Comparison of ENCODE assay signal across 9 mouse cellular contexts in genomic region chr16:86644912-86645312, GRCm38 (mm10).
DNase-seq lines count a peak whose midpoint lies in the region; ATAC-seq and TF ChIP-seq lines count a peak whose summit lies in the region.
"Had no signal": no experiment of that assay in that cellular context is flagged by ENCODE, and none has a peak within 500 bp of the region (broad histone marks: within the 10 kb centered on the region; RNA-seq: fewer than 3 reads in every experiment).

No protein-coding gene starts in this region.

- intact Hi-C loops in left cerebral cortex, postnatal 4 days (cut with DNase I) = loop anchor here (5.0 kb wide), 2 partner anchors 237 to 602 kb away; no protein-coding TSS in a partner anchor

- in situ Hi-C loops in Patski (cut with MboI; ENCODE audit: low pct_unique_long_range_greater_than_20kb) = loop anchor here (5.0 to 10.0 kb wide), 8 partner anchors 162 to 838 kb away; no protein-coding TSS in a partner anchor

- TF ChIP-seq CTCF in Patski (IDR thresholded peaks at IDR 0.05) = peak; percentile 74

- CTCF ChIA-PET in Patski (lab: Charles Lee) = interaction anchor here (0.7 to 2.6 kb wide), 9 partner anchors 125 to 842 kb away, joined by 3 to 32 read pairs (median 4); partner anchors contain the start of gene Adamts1

- ATAC-seq in Patski = peak; percentile 85
- no peak for ATAC-seq in embryonic facial prominence, embryonic 11.5 days (replicated peaks; ENCODE audit: insufficient number of reproducible peaks, low FRiP score, low TSS enrichment, low read depth)
- peak; percentile 82 for ATAC-seq in hematopoietic stem cell, adult 5-6 weeks (replicated peaks in 1 of 2; ENCODE audit: insufficient read depth in 1 of 2, low FRiP score in 2 of 2, low TSS enrichment in 1 of 2, low read depth in 1 of 2, poor library complexity in 2 of 2, severe bottlenecking in 2 of 2)
- ATAC-seq in midbrain, embryonic 16.5 days = peak; percentile 82

- no peaks in the 10 kb centered on the region for H3K4me1 ChIP-seq in embryonic facial prominence, embryonic 11.5 days (ENCODE audit: control insufficient read depth, insufficient read depth, low read length)
- H3K4me1 ChIP-seq in midbrain, embryonic 16.5 days (ENCODE audit: control insufficient read depth, insufficient read depth, low read length) = no peaks in the 10 kb centered on the region
- H3K4me1 ChIP-seq: liver, embryonic 15.5 days had no signal

- H3K27ac ChIP-seq in embryonic facial prominence, embryonic 11.5 days (replicated peaks; ENCODE audit: low read depth, low read length) = no peak overlapping the region
- no peak overlapping the region for H3K27ac ChIP-seq in midbrain, embryonic 16.5 days (ENCODE audit: low read length)
- H3K27ac ChIP-seq: liver, embryonic 15.5 days had no signal

- POLR2A ChIA-PET in Patski (lab: Charles Lee) = interaction anchor here (1.5 to 2.4 kb wide), 2 partner anchors 153 to 842 kb away, joined by 3 to 7 read pairs; partner anchors contain the start of gene Adamts1

- no peaks in the 10 kb centered on the region for H3K27me3 ChIP-seq in Patski
- no peaks in the 10 kb centered on the region for H3K27me3 ChIP-seq in embryonic facial prominence, embryonic 11.5 days (ENCODE audit: control insufficient read depth, insufficient read depth, low read length)
- H3K27me3 ChIP-seq in midbrain, embryonic 16.5 days (ENCODE audit: control insufficient read depth, insufficient read depth, low read depth, low read length) = no peaks in the 10 kb centered on the region
- H3K27me3 ChIP-seq: liver, embryonic 15.5 days had no signal

- no peak overlapping the region for H3K9ac ChIP-seq in embryonic facial prominence, embryonic 11.5 days (replicated peaks; ENCODE audit: low read length)
- no peak overlapping the region for H3K9ac ChIP-seq in midbrain, embryonic 16.5 days (ENCODE audit: low read depth, low read length)
- H3K9ac ChIP-seq: liver, embryonic 15.5 days had no signal

- H3K4me2 ChIP-seq in embryonic facial prominence, embryonic 11.5 days (ENCODE audit: low read depth, low read length) = no peak overlapping the region
- H3K4me2 ChIP-seq in midbrain, embryonic 16.5 days (ENCODE audit: low read length) = no peak overlapping the region
- H3K4me2 ChIP-seq: liver, embryonic 15.5 days had no signal

- 39% methylated on average over 2 of the region's 2 CpGs for WGBS in embryonic facial prominence, embryonic 11.5 days
- 59% methylated on average over 2 of the region's 2 CpGs for WGBS in midbrain, embryonic 16.5 days

- H3K9me3 ChIP-seq in embryonic facial prominence, embryonic 11.5 days (replicated peaks; ENCODE audit: control insufficient read depth, low read length) = no peaks in the 10 kb centered on the region
- H3K9me3 ChIP-seq in midbrain, embryonic 16.5 days (replicated peaks; ENCODE audit: control insufficient read depth, low read length, poor library complexity, severe bottlenecking) = no peaks in the 10 kb centered on the region
- H3K9me3 ChIP-seq: liver, embryonic 15.5 days had no signal

- no peak overlapping the region for H3K4me3 ChIP-seq in embryonic facial prominence, embryonic 11.5 days (ENCODE audit: low read depth, low read length)
- H3K4me3 ChIP-seq in midbrain, embryonic 16.5 days (ENCODE audit: low read depth, low read length) = no peak overlapping the region
- H3K4me3 ChIP-seq: liver, embryonic 15.5 days had no signal

- peak; percentile 2 to 15 for DNase-seq in left cerebral cortex, adult 18-20 months (ENCODE audit: low spot score in 2 of 2)
- no peak for DNase-seq in left cerebral cortex, postnatal 4 days
- peak; percentile 97 for DNase-seq in Patski (ENCODE audit: low read depth, low spot score)
- DNase-seq in embryonic facial prominence, embryonic 11.5 days (ENCODE audit: low spot score) = peak; percentile 90
- DNase-seq in layer of hippocampus, adult 9-10 months (ENCODE audit: low spot score) = peak; percentile 91
- DNase-seq in spleen, postnatal 4 days (ENCODE audit: low spot score in 2 of 2) = no peak

- H3K36me3 ChIP-seq in embryonic facial prominence, embryonic 11.5 days (replicated peaks; ENCODE audit: control insufficient read depth, insufficient read depth, low read depth, low read length) = no peaks in the 10 kb centered on the region
- H3K36me3 ChIP-seq in midbrain, embryonic 16.5 days (ENCODE audit: control insufficient read depth, insufficient read depth, low read length) = no peaks in the 10 kb centered on the region
- H3K36me3 ChIP-seq: liver, embryonic 15.5 days had no signal

Comparison
In these comparisons a context has a peak if more than half of its experiments do, and no peak if none do; other contexts are left out.
1. DNase-seq: peak in left cerebral cortex, adult 18-20 months (2 of 2), Patski (single experiment), embryonic facial prominence, embryonic 11.5 days (single experiment) and layer of hippocampus, adult 9-10 months (single experiment); none in left cerebral cortex, postnatal 4 days (single experiment) and spleen, postnatal 4 days (0 of 2).